Mouse (Mus musculus) layer of hippocampus, adult 8-10 months (tissue): ENCODE measurements at regions not wholly inside any gene's neighbourhood (a gene's known extent, or its start where the extent isn't known, plus 50 kb on each side); places are given as distances from the start of the nearest gene placed in this dataset.

Experiments used
- DNase-seq, 2 experiments: peaks; one replicate each; pipeline ENCODE4 v3.0.0; 2022; ENCODE audit warnings: low spot score in 2 of 2

DNA sequence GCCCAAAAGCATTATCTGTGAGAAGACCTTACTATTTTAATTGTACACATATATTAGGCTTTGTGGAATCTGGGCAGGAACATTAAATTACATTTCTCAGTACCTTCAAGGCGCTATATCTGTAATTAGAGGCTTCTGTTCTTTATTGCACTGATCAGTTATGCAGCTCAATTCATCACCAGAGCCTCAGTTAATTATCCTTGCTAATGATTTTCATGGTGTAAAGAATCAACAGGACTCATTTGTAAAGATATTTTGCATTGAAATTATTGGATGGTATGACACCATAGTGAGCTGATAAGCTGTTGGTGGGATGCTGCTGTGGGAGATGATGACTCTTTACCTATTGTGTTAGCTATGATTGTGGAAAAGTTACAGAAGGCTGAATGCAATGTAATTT, 1490.9 kb upstream of the Slc39a10 start:
- no peak for DNase-seq

DNA sequence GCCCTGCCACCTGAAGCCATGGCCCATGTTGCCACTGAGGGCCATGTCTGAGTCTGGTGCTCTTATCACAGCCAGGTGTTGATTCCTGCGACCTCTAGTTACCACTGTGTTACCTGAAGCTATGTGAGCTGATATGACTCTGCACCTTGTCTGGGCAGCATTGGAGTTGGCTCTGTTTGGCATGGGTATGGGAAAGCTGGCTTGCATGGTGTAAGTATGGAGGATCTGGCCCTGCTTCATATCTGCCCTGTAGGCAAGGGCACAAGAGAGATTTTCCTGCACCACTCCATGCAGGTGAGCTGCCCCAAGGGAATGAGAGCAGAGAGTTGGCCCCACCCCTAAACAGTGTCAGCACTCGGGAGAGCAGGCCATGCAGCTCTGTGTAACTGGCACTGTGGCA, 1487.5 kb upstream of the Slc39a10 start:
- no peak for DNase-seq

DNA sequence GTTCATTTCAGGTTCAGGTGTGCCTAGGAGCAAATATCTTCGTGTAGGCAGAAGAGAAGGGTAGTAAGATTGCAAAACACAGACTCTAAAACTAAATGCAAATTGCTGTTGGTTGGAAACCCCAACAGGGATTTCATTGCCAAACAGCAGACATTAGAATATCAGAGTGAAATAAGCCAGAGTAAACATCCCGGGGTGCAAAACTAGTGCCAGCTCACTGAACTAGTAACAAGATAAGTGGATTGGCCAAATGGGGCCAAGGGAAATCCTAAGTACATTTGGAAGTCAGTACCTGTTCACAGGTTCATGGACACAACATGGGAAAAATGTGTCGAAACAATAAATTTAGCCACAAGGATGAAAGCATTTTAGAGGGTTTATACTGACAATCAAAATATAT, 1458.8 kb upstream of the Slc39a10 start:
- no peak for DNase-seq

DNA sequence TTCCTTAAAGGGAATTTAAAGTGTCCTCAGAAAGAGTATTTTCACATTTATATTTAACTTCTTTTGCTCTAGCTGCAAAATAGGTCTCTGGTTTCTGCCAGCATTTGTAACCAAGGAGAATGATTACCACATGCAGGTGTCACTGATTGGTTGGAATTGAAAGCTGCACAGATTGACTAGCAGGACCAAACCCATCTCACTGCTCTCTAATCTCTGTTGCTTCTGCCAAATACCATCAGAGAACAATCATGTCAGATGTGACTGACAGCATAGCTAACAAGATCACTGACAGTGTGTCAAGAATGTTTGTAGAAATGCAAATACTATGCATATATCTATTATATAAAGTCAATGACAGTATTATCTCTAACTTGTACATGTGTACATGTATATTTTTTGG, 1450.3 kb upstream of the Slc39a10 start:
- peak in 1 of 2 experiments; percentile 11 for DNase-seq
